Mouse (Mus musculus) lung, postnatal 0 days (tissue): ENCODE measurements around the gene Slc12a1.

Experiments
- CTCF ChIP-seq: IDR thresholded peaks from 2 replicates; pipeline ENCODE4 v1.5.1; 2016; ENCODE audit warnings: antibody characterized with exemption, mild to moderate bottlenecking
- EP300 ChIP-seq: IDR thresholded peaks from 2 replicates; pipeline ENCODE4 v1.6.1; 2016; ENCODE audit warnings: antibody characterized with exemption, mild to moderate bottlenecking, control low read depth

DNA sequence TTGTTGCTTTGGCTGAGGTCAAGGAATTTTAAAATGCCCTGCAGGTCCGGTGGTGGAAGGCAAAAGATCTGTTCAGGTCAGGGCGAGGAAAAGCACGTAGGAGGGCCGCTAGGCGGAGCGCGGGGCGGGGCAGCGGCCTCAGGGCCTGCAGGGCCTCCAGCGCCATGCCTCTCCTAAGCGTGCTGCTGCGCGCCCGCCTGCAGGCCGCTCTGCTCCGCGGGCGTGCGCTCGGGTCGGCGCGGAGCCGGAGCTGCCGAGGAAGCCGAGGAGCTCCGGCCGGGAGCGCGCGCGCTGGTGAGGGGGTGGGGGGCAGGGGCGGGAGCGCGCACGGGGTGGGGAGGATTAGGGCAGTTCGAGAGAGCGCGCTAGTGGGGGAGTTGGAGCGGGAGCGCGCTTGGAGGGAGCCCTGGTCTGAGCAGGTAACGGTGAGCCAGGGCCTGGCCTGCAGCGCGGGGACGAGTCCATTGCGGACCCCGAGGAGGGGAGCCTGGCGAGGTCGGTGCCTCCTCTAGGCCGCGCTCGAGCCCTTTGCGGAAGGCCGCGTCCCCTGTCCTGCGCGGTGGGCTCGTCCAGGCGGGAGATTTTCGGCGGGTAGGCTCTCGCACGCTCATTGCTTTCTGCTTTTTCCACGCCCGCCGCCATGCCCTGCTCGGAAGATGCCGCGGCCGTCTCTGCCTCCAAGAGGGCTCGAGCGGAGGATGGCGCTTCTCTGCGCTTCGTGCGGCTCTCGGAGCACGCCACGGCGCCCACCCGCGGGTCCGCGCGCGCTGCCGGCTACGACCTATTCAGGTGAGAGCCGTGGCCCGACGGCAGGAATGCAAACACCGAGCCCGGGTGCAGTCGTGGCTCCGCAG, 95.0 kb downstream of the Slc12a1 start, which contains the start of gene Dut:
- TF ChIP-seq CTCF = peak; percentile 55
- no peak for TF ChIP-seq EP300
